Mouse (Mus musculus) kidney, embryonic 14.5 days (tissue): ENCODE measurements at regions not wholly inside any gene's neighbourhood (a gene's known extent, or its start where the extent isn't known, plus 50 kb on each side); places are given as distances from the start of the nearest gene placed in this dataset.

ENCODE experiments used
- ATAC-seq: fragments of 200-750 bp; cut with Nextera tagmentation; 2 replicates; pipeline ENCODE4 v1.8.0; 2017; ENCODE audit warnings: moderate number of reproducible peaks, mild to moderate bottlenecking, moderate TSS enrichment, moderate library complexity; ENCODE audit not compliant: low FRiP score, low TSS enrichment
- H3K27ac ChIP-seq: fragments of 300-500 bp; sonication (generic); 2 replicates; pipeline ENCODE4 v1.5.1; 2014; ENCODE audit warnings: low read depth, mild to moderate bottlenecking, low read length, moderate library complexity, mixed read lengths
- H3K27me3 ChIP-seq: fragments of 300-500 bp; sonication (generic); 2 replicates; pipeline ENCODE4 v1.6.1; 2014; ENCODE audit warnings: mild to moderate bottlenecking, low read length; ENCODE audit not compliant: control insufficient read depth, insufficient read depth
- H3K36me3 ChIP-seq: fragments of 300-500 bp; sonication (generic); 2 replicates; pipeline ENCODE4 v1.6.1; 2014; ENCODE audit warnings: low read length, mixed read lengths; ENCODE audit not compliant: control insufficient read depth, insufficient read depth
- H3K4me1 ChIP-seq: fragments of 300-500 bp; sonication (generic); 2 replicates; pipeline ENCODE4 v1.6.1; 2014; ENCODE audit warnings: low read length, mixed read lengths; ENCODE audit not compliant: control insufficient read depth, insufficient read depth
- H3K4me2 ChIP-seq: fragments of 300-500 bp; sonication (generic); replicated peaks from 2 replicates; pipeline ENCODE4 v1.6.1; 2014; ENCODE audit warnings: low read depth, mild to moderate bottlenecking, low read length
- H3K4me3 ChIP-seq: fragments of 300-500 bp; sonication (generic); 2 replicates; pipeline ENCODE4 v1.5.1; 2014; ENCODE audit warnings: mild to moderate bottlenecking, low read length
- H3K9ac ChIP-seq: fragments of 300-500 bp; sonication (generic); 2 replicates; pipeline ENCODE4 v1.6.1; 2014; ENCODE audit warnings: low read depth, mild to moderate bottlenecking, low read length, moderate library complexity
- H3K9me3 ChIP-seq: fragments of 300-500 bp; sonication (generic); 2 replicates; pipeline ENCODE4 v1.6.1; 2016; ENCODE audit warnings: low read length; ENCODE audit not compliant: control insufficient read depth
- WGBS: fragments of 180-500 bp; shearing (Covaris S2); extraction: QIAGEN DNeasy Blood & Tissue Kit; methylation state at CpG from one replicate; pipeline ENCODE4 v1.1.7; 2014; 5-methylcytosine and 5-hydroxymethylcytosine counted together

- H3K27ac ChIP-seq: no peak overlapping the region
- no peaks in the 10 kb centered on the region for H3K27me3 ChIP-seq
- H3K4me2 ChIP-seq: no peak overlapping the region
- H3K4me3 ChIP-seq: no peak overlapping the region
- 78% methylated on average over 2 of the region's 2 CpGs for WGBS
- H3K9me3 ChIP-seq: no peaks in the 10 kb centered on the region
- no peak overlapping the region for H3K9ac ChIP-seq
- no peak for ATAC-seq
- no peaks in the 10 kb centered on the region for H3K36me3 ChIP-seq
- no peaks in the 10 kb centered on the region for H3K4me1 ChIP-seq
Observed at GRCm38 (mm10) chr14:23237376-23237775, 776.9 kb downstream of the Kcnma1 start.

GRCm38 (mm10) chr14:23198676-23199075 lies 815.6 kb downstream of the Kcnma1 start:
- H3K4me3 ChIP-seq: no peak overlapping the region
- no peaks in the 10 kb centered on the region for H3K36me3 ChIP-seq
- no peaks in the 10 kb centered on the region for H3K27me3 ChIP-seq
- H3K9me3 ChIP-seq: no peaks in the 10 kb centered on the region; the same call in 1 of the 2 replicates
- H3K27ac ChIP-seq: no peak overlapping the region
- no peak overlapping the region for H3K4me2 ChIP-seq
- ATAC-seq: no peak
- no peaks in the 10 kb centered on the region for H3K4me1 ChIP-seq
- no peak overlapping the region for H3K9ac ChIP-seq
- WGBS: 87% methylated on average over 3 of the region's 3 CpGs

GRCm38 (mm10) chr14:23194569-23195529 lies 819.4 kb downstream of the Kcnma1 start:
- Histone ChIP-seq H3K36me3 (no peaks in the 10 kb centered on the region), H3K9ac (no peak overlapping the region), H3K9me3 (no peaks in the 10 kb centered on the region), H3K27me3 (no peaks in the 10 kb centered on the region), H3K4me3 (no peak overlapping the region), H3K27ac (no peak overlapping the region), H3K4me1 (no peaks in the 10 kb centered on the region), H3K4me2 (no peak overlapping the region)
- ATAC-seq: no peak
- 83% methylated on average over 7 of the region's 7 CpGs for WGBS

- Histone ChIP-seq H3K27me3 (no peaks in the 10 kb centered on the region), H3K27ac (no peak overlapping the region), H3K4me2 (no peak overlapping the region), H3K9ac (no peak overlapping the region), H3K4me1 (no peaks in the 10 kb centered on the region), H3K4me3 (no peak overlapping the region), H3K36me3 (no peaks in the 10 kb centered on the region), H3K9me3 (no peaks in the 10 kb centered on the region)
- ATAC-seq: no peak
- WGBS: 55% methylated on average over 3 of the region's 3 CpGs
Observed at GRCm38 (mm10) chr14:23192566-23192965, 821.7 kb downstream of the Kcnma1 start.

GRCm38 (mm10) chr14:23185359-23185758 lies 828.9 kb downstream of the Kcnma1 start:
- no peak overlapping the region for H3K4me2 ChIP-seq
- no peaks in the 10 kb centered on the region for H3K9me3 ChIP-seq
- H3K27ac ChIP-seq: no peak overlapping the region
- H3K9ac ChIP-seq: no peak overlapping the region
- H3K27me3 ChIP-seq: no peaks in the 10 kb centered on the region
- no peak for ATAC-seq
- H3K4me3 ChIP-seq: no peak overlapping the region
- 69% methylated on average over 6 of the region's 6 CpGs for WGBS
- H3K36me3 ChIP-seq: no peaks in the 10 kb centered on the region
- no peaks in the 10 kb centered on the region for H3K4me1 ChIP-seq

- Histone ChIP-seq H3K4me1 (no peaks in the 10 kb centered on the region), H3K4me3 (no peak overlapping the region), H3K4me2 (no peak overlapping the region), H3K27me3 (no peaks in the 10 kb centered on the region), H3K36me3 (no peaks in the 10 kb centered on the region), H3K9ac (no peak overlapping the region), H3K9me3 (no peaks in the 10 kb centered on the region), H3K27ac (no peak overlapping the region)
- 80% methylated on average over 14 of the region's 14 CpGs for WGBS
- no peak for ATAC-seq
Observed at GRCm38 (mm10) chr14:23169346-23169745, 844.9 kb downstream of the Kcnma1 start.

GRCm38 (mm10) chr14:23160567-23160966 lies 853.7 kb downstream of the Kcnma1 start:
- no peak overlapping the region for H3K4me2 ChIP-seq
- no peak for ATAC-seq
- WGBS: 57% methylated on average over 1 of the region's 1 CpGs

GRCm38 (mm10) chr14:23150431-23150830 lies 863.9 kb downstream of the Kcnma1 start:
- ATAC-seq: no peak
- H3K27me3 ChIP-seq: no peaks in the 10 kb centered on the region
- 0 out of 2 replicates have a peak, but pooled peaks cover under 1% of the 10 kb centered on the region for H3K4me1 ChIP-seq
- H3K4me2 ChIP-seq: no peak overlapping the region
- no peak overlapping the region for H3K27ac ChIP-seq
- H3K9me3 ChIP-seq: no peaks in the 10 kb centered on the region
- H3K9ac ChIP-seq: no peak overlapping the region
- H3K36me3 ChIP-seq: no peaks in the 10 kb centered on the region
- H3K4me3 ChIP-seq: no peak overlapping the region

More at GRCm38 (mm10) chr14:23160567-23160966, 853.7 kb downstream of the Kcnma1 start:
- Histone ChIP-seq H3K9me3 (no peaks in the 10 kb centered on the region), H3K36me3 (no peaks in the 10 kb centered on the region), H3K9ac (no peak overlapping the region), H3K27ac (no peak overlapping the region), H3K4me1 (no peaks in the 10 kb centered on the region), H3K27me3 (no peaks in the 10 kb centered on the region), H3K4me3 (no peak overlapping the region)

GRCm38 (mm10) chr14:23146981-23147380 lies 867.3 kb downstream of the Kcnma1 start:
- H3K4me1 ChIP-seq: peaks cover 4% of the 10 kb centered on the region; the same call in 1 of the 2 replicates
- H3K4me2 ChIP-seq: no peak overlapping the region
- H3K27ac ChIP-seq: no peak overlapping the region
- H3K4me3 ChIP-seq: no peak overlapping the region
- H3K27me3 ChIP-seq: no peaks in the 10 kb centered on the region
- ATAC-seq: no peak
- H3K9ac ChIP-seq: no peak overlapping the region
- no peaks in the 10 kb centered on the region for H3K9me3 ChIP-seq
- H3K36me3 ChIP-seq: no peaks in the 10 kb centered on the region
- WGBS: 86% methylated on average over 1 of the region's 1 CpGs
